Mouse (Mus musculus) ES-Bruce4 (cell line): ENCODE data around the gene Rnf11. TPM values are rescaled to one million over a fixed set of nuclear protein-coding genes. Genes with fewer than 3 reads are reported as not detected.

ENCODE experiments used
- H3K27ac ChIP-seq: 2 replicates; pipeline ENCODE4 v1.5.1; 2012; ENCODE audit warnings: low read length, inconsistent platforms; ENCODE audit not compliant: insufficient read depth
- H3K27me3 ChIP-seq: 2 replicates; pipeline ENCODE4 v1.6.1; 2012; ENCODE audit warnings: mild to moderate bottlenecking, low read length, inconsistent platforms; ENCODE audit not compliant: control insufficient read depth, poor library complexity, insufficient read depth, severe bottlenecking
- H3K36me3 ChIP-seq: 2 replicates; pipeline ENCODE4 v1.6.1; 2012; ENCODE audit warnings: inconsistent platforms, mild to moderate bottlenecking, low read length, moderate library complexity; ENCODE audit not compliant: control insufficient read depth, poor library complexity, insufficient read depth, severe bottlenecking
- H3K4me1 ChIP-seq: one replicate; pipeline ENCODE4 v1.8.1; 2011; ENCODE audit warnings: low read length; ENCODE audit not compliant: control insufficient read depth, insufficient read depth
- H3K4me3 ChIP-seq: 2 replicates; pipeline ENCODE4 v1.5.1; 2011; ENCODE audit warnings: low read depth, mild to moderate bottlenecking, low read length
- H3K9ac ChIP-seq: 2 replicates; pipeline ENCODE4 v1.6.1; 2012; ENCODE audit warnings: low read depth, mild to moderate bottlenecking, inconsistent platforms; ENCODE audit not compliant: poor library complexity, severe bottlenecking
- H3K9me3 ChIP-seq: replicated peaks from 2 replicates; pipeline ENCODE4 v1.6.1; 2012; ENCODE audit warnings: mild to moderate bottlenecking, low read length, inconsistent platforms; ENCODE audit not compliant: control insufficient read depth, poor library complexity, insufficient read depth, severe bottlenecking
- CTCF ChIP-seq: IDR thresholded peaks from one replicate; pipeline ENCODE4 v1.8.1; 2011; ENCODE audit warnings: low read depth, low read length
- EP300 ChIP-seq: IDR thresholded peaks from 2 replicates; pipeline ENCODE4 v1.6.1; 2011; ENCODE audit warnings: low read depth, low read length; ENCODE audit not compliant: insufficient read depth
- POLR2A ChIP-seq: IDR thresholded peaks from one replicate; pipeline ENCODE4 v1.8.1; 2011; ENCODE audit warnings: low read length; ENCODE audit not compliant: insufficient read depth
- polyA plus RNA-seq: library from polyadenylated mRNA; stranded (reverse); fragments of >200 nt; gene quantifications from 2 replicates; pipeline ENCODE4 v1.2.4, GENCODE M21; 2011; ENCODE audit warnings: low read depth; ENCODE audit not compliant: missing spikeins, insufficient read depth, insufficient read length

The Rnf11 gene
- polyA plus RNA-seq, 1 experiment, result 31.6 TPM

GRCm38 (mm10) chr4:109456821-109457220 lies 27.7 kb downstream of the Rnf11 start:
- Histone ChIP-seq H3K4me3 (no peak overlapping the region), H3K9me3 (no peaks in the 10 kb centered on the region), H3K9ac (no peak overlapping the region), H3K36me3 (no peaks in the 10 kb centered on the region; the same call in 1 of the 2 replicates), H3K27me3 (no peaks in the 10 kb centered on the region), H3K4me1 (no peaks in the 10 kb centered on the region), H3K27ac (no peak overlapping the region)
- TF ChIP-seq CTCF (no peak), POLR2A (no peak), EP300 (no peak)

DNA sequence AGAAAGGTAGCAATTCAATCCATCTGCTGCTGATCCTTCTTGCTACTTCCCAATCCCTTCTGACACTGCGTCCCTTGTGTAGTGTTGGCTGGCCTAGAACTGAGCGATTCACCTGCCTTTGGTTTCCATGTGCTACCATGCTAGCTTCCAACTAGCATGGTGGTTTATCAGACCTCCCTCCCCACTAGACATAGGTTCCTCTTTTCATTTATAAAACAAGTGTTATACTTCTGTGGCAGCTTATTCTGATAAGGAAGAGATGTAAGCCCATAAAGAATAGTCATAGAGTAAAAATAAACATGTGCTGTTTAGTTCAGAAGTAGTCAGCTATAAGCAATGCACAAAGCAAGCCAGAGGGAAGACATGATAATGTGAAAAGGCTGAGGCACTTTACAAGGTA lies 36.0 kb downstream of the Rnf11 start:
- Histone ChIP-seq H3K9me3 (no peaks in the 10 kb centered on the region), H3K36me3 (no peaks in the 10 kb centered on the region; the same call in 1 of the 2 replicates)
- TF ChIP-seq CTCF, result no peak
- TF ChIP-seq POLR2A, result no peak
- TF ChIP-seq EP300, result no peak

DNA sequence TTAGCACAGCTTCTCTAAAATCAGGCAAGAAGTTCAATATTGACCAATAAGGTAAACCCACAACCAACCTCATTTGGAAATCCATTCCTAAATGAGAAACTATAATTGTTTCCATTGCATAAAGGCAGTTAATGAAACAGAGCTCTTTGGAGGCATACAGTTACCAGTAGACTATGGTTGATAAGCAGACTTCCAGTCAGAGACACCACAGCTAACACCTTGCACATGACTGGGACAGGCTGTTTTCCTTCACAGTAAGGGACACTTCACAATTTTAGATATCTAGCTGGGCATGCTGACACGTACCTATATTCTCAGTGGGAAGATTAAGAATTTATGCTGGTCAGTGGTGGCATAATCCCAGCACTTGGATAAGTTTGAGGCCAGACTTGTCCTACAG lies 38.6 kb downstream of the Rnf11 start:
- H3K27ac ChIP-seq, result no peak overlapping the region
- H3K9me3 ChIP-seq, result no peaks in the 10 kb centered on the region
- no peaks in the 10 kb centered on the region; the same call in 1 of the 2 replicates for H3K36me3 ChIP-seq
- no peaks in the 10 kb centered on the region for H3K4me1 ChIP-seq
- no peak overlapping the region for H3K9ac ChIP-seq
- no peak for TF ChIP-seq EP300
- TF ChIP-seq CTCF, result no peak
- no peak for TF ChIP-seq POLR2A
- no peak overlapping the region for H3K4me3 ChIP-seq
- H3K27me3 ChIP-seq, result no peaks in the 10 kb centered on the region

More for the DNA sequence above, 36.0 kb downstream of the Rnf11 start:
- Histone ChIP-seq H3K9ac (no peak overlapping the region), H3K27me3 (no peaks in the 10 kb centered on the region), H3K4me3 (no peak overlapping the region), H3K4me1 (no peaks in the 10 kb centered on the region), H3K27ac (no peak overlapping the region)

DNA sequence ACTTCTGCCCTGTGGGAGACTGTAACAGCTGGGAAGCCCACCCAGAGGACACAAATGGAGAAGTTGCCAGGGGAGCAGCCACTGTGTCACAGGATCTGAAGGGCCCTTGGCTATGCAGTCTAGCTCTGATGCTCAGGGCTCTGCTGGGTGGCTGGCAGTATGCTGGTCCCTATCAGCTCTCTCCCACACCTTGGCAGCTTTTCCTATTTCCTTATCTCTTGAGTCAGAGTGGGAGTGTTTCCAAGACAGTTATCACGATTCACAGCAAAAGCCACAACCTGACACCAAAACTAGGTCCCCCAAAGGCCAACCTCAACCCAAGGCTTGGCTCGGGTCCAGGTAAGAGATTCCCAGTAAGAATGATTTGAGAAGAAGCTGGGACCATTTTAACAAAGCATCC lies 39.1 kb downstream of the Rnf11 start:
- Histone ChIP-seq H3K27ac (no peak overlapping the region), H3K27me3 (no peaks in the 10 kb centered on the region), H3K9ac (no peak overlapping the region), H3K36me3 (no peaks in the 10 kb centered on the region; the same call in 1 of the 2 replicates), H3K9me3 (no peaks in the 10 kb centered on the region), H3K4me1 (no peaks in the 10 kb centered on the region), H3K4me3 (no peak overlapping the region)
- TF ChIP-seq POLR2A (no peak), CTCF (no peak), EP300 (no peak)

GRCm38 (mm10) chr4:109444951-109445350 lies 39.6 kb downstream of the Rnf11 start:
- Histone ChIP-seq H3K4me3 (no peak overlapping the region), H3K4me1 (no peaks in the 10 kb centered on the region), H3K9me3 (no peaks in the 10 kb centered on the region), H3K9ac (no peak overlapping the region), H3K36me3 (no peaks in the 10 kb centered on the region; the same call in 1 of the 2 replicates), H3K27ac (no peak overlapping the region), H3K27me3 (no peaks in the 10 kb centered on the region)
- TF ChIP-seq POLR2A (no peak), EP300 (no peak), CTCF (no peak)

GRCm38 (mm10) chr4:109444471-109444870 lies 40.1 kb downstream of the Rnf11 start:
- no peak for TF ChIP-seq POLR2A
- no peak for TF ChIP-seq EP300
- TF ChIP-seq CTCF, result no peak
- no peaks in the 10 kb centered on the region for H3K27me3 ChIP-seq
- no peaks in the 10 kb centered on the region for H3K9me3 ChIP-seq
- H3K4me1 ChIP-seq, result no peaks in the 10 kb centered on the region
- no peak overlapping the region for H3K9ac ChIP-seq
- H3K36me3 ChIP-seq, result no peaks in the 10 kb centered on the region; the same call in 1 of the 2 replicates
- H3K27ac ChIP-seq, result no peak overlapping the region
- no peak overlapping the region for H3K4me3 ChIP-seq

DNA sequence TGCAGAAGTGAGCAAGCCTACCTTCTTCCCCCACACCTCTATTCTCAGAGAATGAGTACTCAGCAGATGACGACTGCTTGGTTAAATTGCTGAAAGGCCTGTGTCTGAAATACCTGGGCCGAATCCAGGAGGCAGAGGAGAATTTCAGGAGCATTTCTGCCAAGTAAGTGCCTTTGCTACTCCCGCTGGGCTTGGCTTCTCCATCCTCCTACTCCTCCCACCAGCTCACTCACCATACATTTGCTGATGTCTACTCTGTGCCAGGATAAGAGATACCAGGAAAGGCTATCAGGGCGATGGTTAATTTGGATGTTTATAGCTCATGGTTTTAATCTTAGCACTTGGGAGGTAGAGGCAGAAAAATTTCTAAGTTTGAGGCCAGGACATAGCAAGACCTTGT lies 41.9 kb downstream of the Rnf11 start:
- Histone ChIP-seq H3K9me3 (no peaks in the 10 kb centered on the region), H3K9ac (no peak overlapping the region), H3K27ac (no peak overlapping the region), H3K36me3 (no peaks in the 10 kb centered on the region; the same call in 1 of the 2 replicates), H3K4me3 (no peak overlapping the region), H3K27me3 (no peaks in the 10 kb centered on the region), H3K4me1 (no peaks in the 10 kb centered on the region)
- no peak for TF ChIP-seq EP300
- TF ChIP-seq POLR2A, result no peak
- no peak for TF ChIP-seq CTCF
